Mouse (Mus musculus) 416B (cell line): ENCODE data around the gene Samd13.
A peak's percentile ranks its signal among the peaks of the same experiment; 100 is the strongest.

ENCODE experiments used
- DNase-seq: peaks from one replicate; pipeline ENCODE4 v3.0.0; 2011; ENCODE audit warnings: low read depth

Samd13 gene

GRCm38 (mm10) chr3:146616533-146617283, 68.7 kb downstream of the Samd13 start:
- DNase-seq = peak; percentile 78

- DNase-seq = no peak
Observed at GRCm38 (mm10) chr3:146615496-146615895, 69.9 kb downstream of the Samd13 start, which contains the start of gene Dnase2b. Dnase2b (minus strand) TSS chr3:146615596.

- DNase-seq = no peak
Observed at GRCm38 (mm10) chr3:146611821-146612220, 73.6 kb downstream of the Samd13 start.

- DNase-seq = no peak
Observed at GRCm38 (mm10) chr3:146611261-146611660, 74.1 kb downstream of the Samd13 start.

- DNase-seq = no peak
Observed at GRCm38 (mm10) chr3:146610322-146610721, 75.1 kb downstream of the Samd13 start.

GRCm38 (mm10) chr3:146607368-146607767, 78.0 kb downstream of the Samd13 start:
- peak; percentile 45 for DNase-seq

- no peak for DNase-seq
Observed at GRCm38 (mm10) chr3:146604647-146605046, 80.7 kb downstream of the Samd13 start.

GRCm38 (mm10) chr3:146602531-146602930, 82.9 kb downstream of the Samd13 start:
- no peak for DNase-seq

GRCm38 (mm10) chr3:146601205-146601604, 84.2 kb downstream of the Samd13 start:
- DNase-seq = no peak

GRCm38 (mm10) chr3:146599198-146599900, 86.0 kb downstream of the Samd13 start:
- no peak for DNase-seq

GRCm38 (mm10) chr3:146598411-146598810, 87.0 kb downstream of the Samd13 start:
- no peak for DNase-seq

- no peak for DNase-seq
Observed at GRCm38 (mm10) chr3:146596864-146597263, 88.5 kb downstream of the Samd13 start.

- DNase-seq = no peak
Observed at GRCm38 (mm10) chr3:146596387-146596786, 89.0 kb downstream of the Samd13 start.

- no peak for DNase-seq
Observed at GRCm38 (mm10) chr3:146595440-146595839, 90.0 kb downstream of the Samd13 start.
